Mouse (Mus musculus) stomach, embryonic 14.5 days (tissue): ENCODE data around the gene Slc8b1. TPM values are rescaled to one million over a fixed set of nuclear protein-coding genes. Genes with fewer than 3 reads are reported as not detected.

Source experiments
- ATAC-seq: fragments of 200-750 bp; cut with Nextera tagmentation; 2 replicates; pipeline ENCODE4 v1.8.0; 2017; ENCODE audit warnings: low read depth, moderate TSS enrichment; ENCODE audit not compliant: insufficient number of reproducible peaks, insufficient read depth, low FRiP score
- H3K27ac ChIP-seq: fragments of 300-500 bp; sonication (generic); 2 replicates; pipeline ENCODE4 v1.5.1; 2014; ENCODE audit warnings: mild to moderate bottlenecking, low read length, moderate library complexity, mixed read lengths
- H3K27me3 ChIP-seq: fragments of 300-500 bp; sonication (generic); 2 replicates; pipeline ENCODE4 v1.6.1; 2014; ENCODE audit warnings: low read length, control low read depth, mixed read lengths; ENCODE audit not compliant: control insufficient read depth, insufficient read depth
- H3K36me3 ChIP-seq: fragments of 300-500 bp; sonication (generic); 2 replicates; pipeline ENCODE4 v1.6.1; 2014; ENCODE audit warnings: mild to moderate bottlenecking, control low read depth, low read length, moderate library complexity, mixed read lengths; ENCODE audit not compliant: control insufficient read depth, insufficient read depth
- H3K4me1 ChIP-seq: fragments of 300-500 bp; sonication (generic); 2 replicates; pipeline ENCODE4 v1.6.1; 2014; ENCODE audit warnings: low read length, control low read depth, mixed read lengths; ENCODE audit not compliant: control insufficient read depth, insufficient read depth
- H3K4me2 ChIP-seq: fragments of 300-500 bp; sonication (generic); replicated peaks from 2 replicates; pipeline ENCODE4 v1.6.1; 2014; ENCODE audit warnings: low read depth, low read length, control low read depth
- H3K4me3 ChIP-seq: fragments of 300-500 bp; sonication (generic); 2 replicates; pipeline ENCODE4 v1.5.1; 2014; ENCODE audit warnings: low read depth, low read length, control low read depth
- H3K9ac ChIP-seq: fragments of 300-500 bp; sonication (generic); replicated peaks from 2 replicates; pipeline ENCODE4 v1.6.1; 2014; ENCODE audit warnings: low read depth, mild to moderate bottlenecking, control low read depth, low read length, moderate library complexity, mixed read lengths
- H3K9me3 ChIP-seq: fragments of 300-500 bp; sonication (generic); 2 replicates; pipeline ENCODE4 v1.6.1; 2016; ENCODE audit warnings: low read depth, low read length, control low read depth; ENCODE audit not compliant: control insufficient read depth
- WGBS: fragments of 180-500 bp; shearing (Covaris S2); extraction: QIAGEN DNeasy Blood & Tissue Kit; methylation state at CpG from one replicate; pipeline ENCODE4 v1.1.7; 2014; 5-methylcytosine and 5-hydroxymethylcytosine counted together
- polyA plus RNA-seq: library from polyadenylated mRNA; unstranded; fragments of >200 nt; fragmentation: Nextera tagmentation; extraction: Ambion mirVana; gene quantifications from 2 replicates; pipeline ENCODE4 v1.2.1, GENCODE M21; 2014

Gene Slc8b1
- polyA plus RNA-seq, 1 experiment from 2014 or later = 5.4 TPM

- no peak for ATAC-seq
- no peaks in the 10 kb centered on the region for H3K36me3 ChIP-seq
- H3K4me1 ChIP-seq = peaks cover 81% of the 10 kb centered on the region
- H3K9me3 ChIP-seq = no peaks in the 10 kb centered on the region
- H3K4me3 ChIP-seq = no peak overlapping the region
- peak overlapping the region; percentile 70 for H3K27ac ChIP-seq
- H3K4me2 ChIP-seq = no peak overlapping the region
- WGBS = 58% methylated on average over 14 of the region's 14 CpGs
- no peak overlapping the region for H3K9ac ChIP-seq
- no peaks in the 10 kb centered on the region for H3K27me3 ChIP-seq
Measured at GRCm38 (mm10) chr5:120567761-120568211, 56.8 kb downstream of the Slc8b1 start.

- no peak for ATAC-seq
- no peaks in the 10 kb centered on the region for H3K36me3 ChIP-seq
- H3K4me1 ChIP-seq = peaks cover 75% of the 10 kb centered on the region
- no peaks in the 10 kb centered on the region for H3K27me3 ChIP-seq
- peak overlapping the region; percentile 70 for H3K27ac ChIP-seq
- no peaks in the 10 kb centered on the region for H3K9me3 ChIP-seq
- H3K4me2 ChIP-seq = no peak overlapping the region
- H3K4me3 ChIP-seq = no peak overlapping the region
- no peak overlapping the region for H3K9ac ChIP-seq
- WGBS = 48% methylated on average over 9 of the region's 9 CpGs
Measured at GRCm38 (mm10) chr5:120568336-120568768, 57.4 kb downstream of the Slc8b1 start.

GRCm38 (mm10) chr5:120568964-120569363 is 58.0 kb downstream of the Slc8b1 start:
- peak overlapping the region; percentile 70; the same call in 1 of the 2 replicates for H3K27ac ChIP-seq
- H3K36me3 ChIP-seq = no peaks in the 10 kb centered on the region
- H3K4me3 ChIP-seq = no peak overlapping the region
- H3K9ac ChIP-seq = no peak overlapping the region
- H3K9me3 ChIP-seq = no peaks in the 10 kb centered on the region
- WGBS = 77% methylated on average over 4 of the region's 4 CpGs
- peaks cover 71% of the 10 kb centered on the region for H3K4me1 ChIP-seq
- no peaks in the 10 kb centered on the region for H3K27me3 ChIP-seq
- no peak for ATAC-seq
- H3K4me2 ChIP-seq = no peak overlapping the region

GRCm38 (mm10) chr5:120569791-120570190 is 58.8 kb downstream of the Slc8b1 start:
- H3K27ac ChIP-seq = no peak overlapping the region
- ATAC-seq = no peak

GRCm38 (mm10) chr5:120570289-120570897 is 59.4 kb downstream of the Slc8b1 start:
- H3K9me3 ChIP-seq = no peaks in the 10 kb centered on the region
- H3K36me3 ChIP-seq = no peaks in the 10 kb centered on the region
- no peak overlapping the region for H3K4me3 ChIP-seq
- ATAC-seq = no peak
- H3K4me2 ChIP-seq = no peak overlapping the region
- H3K9ac ChIP-seq = no peak overlapping the region
- H3K27ac ChIP-seq = 0 out of 2 replicates have a peak overlapping the region, but pooled peaks have one; percentile 45
- no peaks in the 10 kb centered on the region for H3K27me3 ChIP-seq
- peaks cover 58% of the 10 kb centered on the region for H3K4me1 ChIP-seq
- 79% methylated on average over 11 of the region's 11 CpGs for WGBS

More at GRCm38 (mm10) chr5:120569791-120570190, 58.8 kb downstream of the Slc8b1 start:
- Histone ChIP-seq H3K4me3 (no peak overlapping the region), H3K9ac (no peak overlapping the region), H3K4me1 (peaks cover 64% of the 10 kb centered on the region), H3K9me3 (no peaks in the 10 kb centered on the region), H3K4me2 (no peak overlapping the region), H3K27me3 (no peaks in the 10 kb centered on the region), H3K36me3 (no peaks in the 10 kb centered on the region)
- WGBS = 62% methylated on average over 3 of the region's 3 CpGs

- H3K4me1 ChIP-seq = peaks cover 50% of the 10 kb centered on the region
- no peaks in the 10 kb centered on the region for H3K36me3 ChIP-seq
- no peaks in the 10 kb centered on the region for H3K27me3 ChIP-seq
- H3K9me3 ChIP-seq = no peaks in the 10 kb centered on the region
- no peak overlapping the region for H3K4me2 ChIP-seq
- no peak overlapping the region for H3K4me3 ChIP-seq
- ATAC-seq = no peak
- H3K27ac ChIP-seq = peak overlapping the region; percentile 48; the same call in 1 of the 2 replicates
- no peak overlapping the region for H3K9ac ChIP-seq
- 48% methylated on average over 14 of the region's 14 CpGs for WGBS
Measured at GRCm38 (mm10) chr5:120571056-120571740, 60.2 kb downstream of the Slc8b1 start.

- no peak overlapping the region for H3K9ac ChIP-seq
- ATAC-seq = no peak
- no peak overlapping the region for H3K27ac ChIP-seq
- no peaks in the 10 kb centered on the region for H3K27me3 ChIP-seq
- H3K4me3 ChIP-seq = no peak overlapping the region
- H3K4me2 ChIP-seq = no peak overlapping the region
- WGBS = 70% methylated on average over 10 of the region's 10 CpGs
- H3K4me1 ChIP-seq = peaks cover 41% of the 10 kb centered on the region
- H3K36me3 ChIP-seq = no peaks in the 10 kb centered on the region
- H3K9me3 ChIP-seq = no peaks in the 10 kb centered on the region
Measured at GRCm38 (mm10) chr5:120574469-120575063, 63.6 kb downstream of the Slc8b1 start.

GRCm38 (mm10) chr5:120576781-120577301 is 65.9 kb downstream of the Slc8b1 start:
- WGBS = 69% methylated on average over 11 of the region's 11 CpGs
- no peak overlapping the region for H3K27ac ChIP-seq
- no peaks in the 10 kb centered on the region for H3K27me3 ChIP-seq
- H3K4me3 ChIP-seq = no peak overlapping the region
- no peak overlapping the region for H3K9ac ChIP-seq
- peaks cover 23% of the 10 kb centered on the region for H3K4me1 ChIP-seq
- H3K9me3 ChIP-seq = no peaks in the 10 kb centered on the region
- no peak for ATAC-seq
- no peak overlapping the region for H3K4me2 ChIP-seq
- H3K36me3 ChIP-seq = no peaks in the 10 kb centered on the region; the same call in 1 of the 2 replicates
